Mouse (Mus musculus): Measurements from ENCODE around the gene Smarcc2. TPM values are rescaled to one million over a fixed set of nuclear protein-coding genes. Genes with fewer than 3 reads are reported as not detected.
A peak's percentile ranks its signal among the peaks of the same experiment; 100 is the strongest.

Smarcc2 gene
- polyA plus RNA-seq, 1 experiment: 377 TPM

DNA sequence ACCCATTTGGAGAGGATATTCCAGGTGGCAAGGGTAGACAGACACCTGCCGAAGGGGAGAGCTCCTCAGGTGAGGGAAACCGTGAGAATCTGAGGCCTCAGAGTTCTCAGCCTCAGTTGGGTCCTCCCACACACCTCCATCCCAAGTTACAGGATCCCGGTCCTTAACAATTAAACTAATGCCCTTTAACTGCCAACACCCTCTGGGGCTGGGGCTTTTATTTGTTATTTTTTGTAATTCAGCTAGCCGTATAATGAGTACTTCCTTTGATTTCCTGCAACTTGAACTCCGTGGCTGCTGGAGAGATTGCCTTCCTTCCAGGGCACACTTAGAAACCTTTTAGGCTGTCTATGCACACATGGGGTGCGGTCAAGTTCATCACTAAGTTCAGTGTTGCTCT lies 14.7 kb upstream of the Smarcc2 start:
- no peak for DNase-seq (ENCODE audit: low read depth)
- TF ChIP-seq CTCF (IDR thresholded peaks at IDR 0.05; ENCODE audit: borderline replicate concordance, extremely low read depth, insufficient read depth, insufficient read length): no peak
- no peak for TF ChIP-seq POLR2A (IDR thresholded peaks at IDR 0.05; ENCODE audit: borderline replicate concordance, extremely low read depth, insufficient read depth, insufficient read length, poor library complexity, severe bottlenecking)

DNA sequence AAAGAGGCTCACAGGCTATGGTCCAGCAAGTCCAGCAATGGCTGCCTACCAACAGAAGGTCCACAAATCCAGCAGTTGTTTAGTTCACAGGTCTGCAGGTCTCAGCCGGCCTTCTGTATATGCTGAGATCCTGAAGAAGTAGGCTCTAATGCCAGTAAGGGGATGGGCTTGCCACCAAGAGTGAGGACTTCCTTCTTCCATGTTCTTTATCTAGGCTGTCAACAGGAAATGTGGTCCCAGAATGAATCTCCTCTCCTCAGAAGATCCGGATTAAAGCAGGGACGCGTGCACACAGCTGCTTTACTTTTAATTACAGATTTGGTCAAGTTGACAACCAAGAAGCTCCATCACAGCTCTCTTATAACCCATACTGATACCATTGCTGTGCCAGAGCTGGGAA lies 13.6 kb upstream of the Smarcc2 start:
- DNase-seq (ENCODE audit: low read depth): no peak
- TF ChIP-seq CTCF (IDR thresholded peaks at IDR 0.05; ENCODE audit: borderline replicate concordance, extremely low read depth, insufficient read depth, insufficient read length) (no peak), POLR2A (IDR thresholded peaks at IDR 0.05; ENCODE audit: borderline replicate concordance, extremely low read depth, insufficient read depth, insufficient read length, poor library complexity, severe bottlenecking) (no peak)

DNA sequence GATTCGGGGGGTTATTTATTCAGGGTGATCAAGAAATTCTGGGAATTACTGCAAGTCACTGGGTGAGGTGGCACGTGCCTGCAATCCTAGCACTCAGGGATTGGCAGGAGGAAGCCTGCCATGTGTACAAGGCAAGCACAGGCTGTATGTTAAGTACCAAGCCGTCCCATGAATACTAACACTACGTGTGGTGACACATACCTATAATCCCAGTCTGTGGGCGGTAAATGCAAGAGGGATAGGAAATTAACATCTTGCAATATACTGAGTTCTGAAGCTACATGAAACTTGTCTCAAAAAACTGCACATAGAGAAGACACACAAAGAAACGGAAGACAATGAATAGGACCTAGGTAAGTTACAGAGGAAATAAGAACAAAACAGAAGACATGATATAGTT lies 8.0 kb upstream of the Smarcc2 start:
- no peak for DNase-seq (ENCODE audit: low read depth)
- TF ChIP-seq CTCF (IDR thresholded peaks at IDR 0.05; ENCODE audit: borderline replicate concordance, extremely low read depth, insufficient read depth, insufficient read length) (no peak), POLR2A (IDR thresholded peaks at IDR 0.05; ENCODE audit: borderline replicate concordance, extremely low read depth, insufficient read depth, insufficient read length, poor library complexity, severe bottlenecking) (no peak)

DNA sequence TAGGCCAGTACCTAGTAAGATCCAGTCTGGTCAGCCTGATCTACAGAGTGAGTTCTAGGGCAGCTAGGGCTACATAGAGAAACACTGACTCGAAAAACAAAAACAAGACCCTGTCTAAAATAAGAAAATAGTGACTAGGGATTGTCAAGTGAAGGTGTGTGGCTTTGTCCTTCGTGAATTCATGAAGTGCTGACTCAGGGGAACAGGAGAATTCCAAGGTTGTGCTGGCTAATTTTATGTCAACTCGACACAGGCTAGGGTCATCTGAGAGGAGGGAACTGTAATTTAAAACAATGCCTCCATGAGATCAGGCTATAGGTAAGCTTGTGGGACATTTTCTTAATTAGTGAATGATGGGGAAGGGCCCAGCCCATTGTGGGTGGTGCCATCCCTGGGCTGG lies 4.6 kb upstream of the Smarcc2 start:
- no peak for DNase-seq (ENCODE audit: low read depth)
- TF ChIP-seq CTCF (IDR thresholded peaks at IDR 0.05; ENCODE audit: borderline replicate concordance, extremely low read depth, insufficient read depth, insufficient read length): no peak
- no peak for TF ChIP-seq POLR2A (IDR thresholded peaks at IDR 0.05; ENCODE audit: borderline replicate concordance, extremely low read depth, insufficient read depth, insufficient read length, poor library complexity, severe bottlenecking)

DNA sequence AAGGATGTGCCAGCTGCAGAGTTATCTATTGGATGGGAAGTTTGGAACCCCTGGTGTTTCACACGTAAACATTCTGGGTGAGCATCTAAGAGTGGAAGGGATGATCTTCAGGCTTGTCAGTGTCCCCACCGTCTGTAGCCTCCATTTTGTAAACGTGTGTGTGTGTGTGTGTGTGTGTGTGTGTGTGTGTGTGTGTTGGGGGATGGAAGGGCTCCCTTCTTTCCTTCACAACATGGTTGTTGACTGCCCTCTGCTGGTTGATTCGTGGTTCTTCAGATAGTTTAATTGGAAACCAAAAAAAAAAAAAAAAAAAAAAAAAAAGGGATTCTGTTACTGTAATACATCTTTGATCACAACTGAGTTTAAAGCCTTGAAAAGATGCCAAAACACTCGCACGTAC lies 3.8 kb upstream of the Smarcc2 start:
- TF ChIP-seq CTCF (IDR thresholded peaks at IDR 0.05; ENCODE audit: borderline replicate concordance, extremely low read depth, insufficient read depth, insufficient read length) (peak; percentile 56; the same call in 1 of the 2 replicates), POLR2A (IDR thresholded peaks at IDR 0.05; ENCODE audit: borderline replicate concordance, extremely low read depth, insufficient read depth, insufficient read length, poor library complexity, severe bottlenecking) (no peak)
- peak; percentile 95 for DNase-seq (ENCODE audit: low read depth)

DNA sequence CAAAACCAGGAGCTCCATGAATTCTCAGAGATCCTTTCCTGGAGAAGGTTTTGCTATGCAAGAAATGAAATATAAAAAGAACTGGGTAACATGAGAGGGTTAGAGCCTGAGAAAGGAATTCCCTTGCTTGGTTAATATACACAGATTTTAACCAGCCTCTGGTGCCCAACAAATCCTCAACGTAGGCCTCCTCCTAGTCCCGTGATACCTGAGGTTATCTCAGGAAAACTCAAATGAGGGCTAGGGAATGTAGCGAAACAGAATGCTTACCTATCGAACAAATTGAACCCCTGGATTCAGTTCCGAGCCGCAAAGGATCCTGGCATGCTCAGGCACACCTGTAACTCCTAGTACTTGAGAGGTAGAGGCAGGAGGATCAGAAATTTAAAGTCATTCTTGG lies 1.4 kb upstream of the Smarcc2 start:
- no peak for DNase-seq (ENCODE audit: low read depth)
- TF ChIP-seq CTCF (IDR thresholded peaks at IDR 0.05; ENCODE audit: borderline replicate concordance, extremely low read depth, insufficient read depth, insufficient read length): no peak
- TF ChIP-seq POLR2A (IDR thresholded peaks at IDR 0.05; ENCODE audit: borderline replicate concordance, extremely low read depth, insufficient read depth, insufficient read length, poor library complexity, severe bottlenecking): no peak

DNA sequence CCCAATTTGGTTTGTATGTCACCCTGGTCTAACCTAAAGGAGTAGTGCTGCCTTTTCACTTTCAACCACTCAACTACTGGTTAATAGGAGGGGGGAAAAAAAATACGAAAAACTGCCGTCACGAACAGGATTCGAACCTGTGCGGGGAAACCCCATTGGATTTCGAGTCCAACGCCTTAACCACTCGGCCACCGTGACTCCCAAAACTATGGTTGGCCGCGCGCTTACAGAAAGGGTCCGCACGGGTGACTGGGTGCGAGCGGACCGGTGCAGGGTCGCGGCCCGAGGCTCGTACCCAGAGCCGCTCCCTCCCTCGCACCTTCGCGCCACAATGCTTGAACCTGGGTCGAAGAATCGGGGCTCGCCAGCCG lies 715 bp upstream of the Smarcc2 start:
- TF ChIP-seq CTCF (IDR thresholded peaks at IDR 0.05; ENCODE audit: borderline replicate concordance, extremely low read depth, insufficient read depth, insufficient read length) (no peak), POLR2A (IDR thresholded peaks at IDR 0.05; ENCODE audit: borderline replicate concordance, extremely low read depth, insufficient read depth, insufficient read length, poor library complexity, severe bottlenecking) (no peak)
- peak; percentile 91 for DNase-seq (ENCODE audit: low read depth)

DNA sequence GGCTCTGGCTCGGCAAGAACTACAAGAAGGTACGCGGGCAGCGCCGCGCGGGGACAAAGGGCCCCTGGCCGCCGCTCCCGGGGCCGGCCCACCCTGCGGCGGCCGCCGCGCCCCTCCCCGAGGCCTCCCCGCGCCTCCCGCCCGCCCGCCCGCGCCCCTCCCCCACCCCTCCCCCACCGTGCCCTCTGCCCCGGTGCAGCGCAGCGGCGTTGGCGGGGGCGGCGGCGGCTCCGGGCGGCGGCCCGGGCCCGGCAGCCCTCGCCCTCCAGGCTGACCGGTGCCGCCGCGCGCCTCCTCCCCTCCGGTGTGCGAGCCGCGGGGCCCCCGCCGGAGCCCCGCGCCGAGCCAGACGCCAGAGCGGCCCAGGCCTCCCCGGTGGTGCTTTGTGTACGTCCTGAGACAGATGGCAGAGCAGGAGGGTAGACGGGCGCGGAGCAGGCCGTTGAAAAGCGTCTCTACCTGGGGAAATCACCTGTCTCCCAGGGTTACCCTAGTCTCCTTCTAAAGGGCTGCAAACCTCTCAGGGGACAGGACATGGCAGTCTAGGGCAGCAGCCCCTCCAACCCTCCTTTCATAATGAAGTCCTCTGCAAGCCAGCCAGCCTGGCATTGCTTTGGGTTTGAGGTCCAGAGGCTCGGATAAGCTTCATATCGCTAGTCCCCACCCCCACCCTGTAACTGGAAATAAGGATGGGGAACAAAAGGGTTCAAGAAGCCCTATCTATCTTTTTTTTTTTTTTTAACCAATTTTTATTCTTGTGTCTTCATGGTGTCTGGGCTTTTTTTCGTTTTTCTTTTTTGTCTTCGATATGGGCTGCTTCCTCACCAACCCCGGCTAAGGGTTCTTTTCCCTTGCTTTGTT lies 591 bp downstream of the Smarcc2 start:
- peak; percentile 74 for DNase-seq (ENCODE audit: low read depth)
- TF ChIP-seq POLR2A (IDR thresholded peaks at IDR 0.05; ENCODE audit: borderline replicate concordance, extremely low read depth, insufficient read depth, insufficient read length, poor library complexity, severe bottlenecking) (0 out of 2 replicates have a peak, but pooled peaks have one; percentile 10), CTCF (IDR thresholded peaks at IDR 0.05; ENCODE audit: borderline replicate concordance, extremely low read depth, insufficient read depth, insufficient read length) (no peak)

DNA sequence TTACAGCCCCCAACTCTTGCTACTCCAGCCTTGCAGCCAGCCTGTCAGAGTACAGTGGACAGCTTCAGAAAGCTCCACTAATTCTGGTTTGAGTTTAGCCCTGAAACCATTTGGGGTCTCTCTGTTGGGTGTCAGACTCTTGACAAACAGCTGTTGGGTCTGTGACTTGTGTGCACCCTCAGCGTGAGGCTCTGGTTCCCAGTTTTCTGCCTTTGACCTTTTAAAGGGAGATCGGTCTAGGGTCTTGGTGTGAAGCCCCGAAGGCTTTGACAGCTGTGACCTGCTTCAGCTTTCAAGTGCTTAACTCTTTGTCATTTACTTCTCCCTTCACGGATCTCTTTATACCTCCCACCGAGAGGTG lies 1.2 kb downstream of the Smarcc2 start:
- no peak for TF ChIP-seq POLR2A (IDR thresholded peaks at IDR 0.05; ENCODE audit: borderline replicate concordance, extremely low read depth, insufficient read depth, insufficient read length, poor library complexity, severe bottlenecking)
- no peak for TF ChIP-seq CTCF (IDR thresholded peaks at IDR 0.05; ENCODE audit: borderline replicate concordance, extremely low read depth, insufficient read depth, insufficient read length)
- DNase-seq (ENCODE audit: low read depth): no peak

DNA sequence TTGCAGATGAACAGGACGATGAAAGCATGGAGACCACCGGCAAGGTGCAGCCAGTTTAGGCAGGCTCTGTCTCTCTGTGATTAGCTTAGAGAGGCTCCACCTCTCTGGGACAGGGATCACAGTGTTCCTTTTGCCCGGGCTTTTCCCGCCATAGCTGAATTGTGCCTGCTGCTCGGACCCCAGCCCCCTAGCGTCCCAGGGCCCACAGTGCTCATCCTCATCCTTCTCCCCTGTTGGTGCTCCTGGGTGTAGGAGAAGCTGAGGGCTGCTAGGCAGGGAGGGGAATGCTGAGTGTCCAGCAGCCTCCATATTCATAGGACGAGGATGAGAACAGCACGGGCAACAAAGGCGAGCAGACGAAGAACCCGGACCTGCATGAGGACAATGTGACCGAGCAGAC lies 15.3 kb downstream of the Smarcc2 start:
- no peak for DNase-seq (ENCODE audit: low read depth)
- TF ChIP-seq POLR2A (IDR thresholded peaks at IDR 0.05; ENCODE audit: borderline replicate concordance, extremely low read depth, insufficient read depth, insufficient read length, poor library complexity, severe bottlenecking) (no peak), CTCF (IDR thresholded peaks at IDR 0.05; ENCODE audit: borderline replicate concordance, extremely low read depth, insufficient read depth, insufficient read length) (no peak)

DNA sequence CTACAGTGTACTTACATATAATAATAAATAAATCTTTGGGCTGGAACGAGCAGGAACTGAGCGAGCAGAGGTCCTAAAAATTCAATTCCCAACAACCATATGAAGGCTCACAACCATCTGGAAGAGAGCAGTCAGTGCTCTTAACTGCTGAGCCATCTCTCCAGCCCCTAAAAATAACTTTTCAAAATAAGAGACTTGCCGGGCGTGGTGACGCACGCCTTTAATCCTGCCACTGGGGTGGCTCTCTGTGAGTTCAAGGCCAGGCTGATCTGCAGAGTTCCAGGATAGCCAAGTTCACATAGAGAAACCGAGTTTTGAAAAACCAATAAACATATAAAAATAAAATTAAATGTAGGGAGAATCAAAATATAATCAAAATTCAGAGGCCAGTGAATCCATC lies 27.3 kb downstream of the Smarcc2 start:
- DNase-seq (ENCODE audit: low read depth): no peak
- TF ChIP-seq POLR2A (IDR thresholded peaks at IDR 0.05; ENCODE audit: borderline replicate concordance, extremely low read depth, insufficient read depth, insufficient read length, poor library complexity, severe bottlenecking) (no peak), CTCF (IDR thresholded peaks at IDR 0.05; ENCODE audit: borderline replicate concordance, extremely low read depth, insufficient read depth, insufficient read length) (no peak)
